Mouse (Mus musculus): ENCODE data around the gene Plekhj1.
"Not testable (repeated sequence)": the region's sequence is repeated elsewhere in the genome, so short reads cannot be mapped to it uniquely, and the experiment has no call there.

The Plekhj1 gene

DNA sequence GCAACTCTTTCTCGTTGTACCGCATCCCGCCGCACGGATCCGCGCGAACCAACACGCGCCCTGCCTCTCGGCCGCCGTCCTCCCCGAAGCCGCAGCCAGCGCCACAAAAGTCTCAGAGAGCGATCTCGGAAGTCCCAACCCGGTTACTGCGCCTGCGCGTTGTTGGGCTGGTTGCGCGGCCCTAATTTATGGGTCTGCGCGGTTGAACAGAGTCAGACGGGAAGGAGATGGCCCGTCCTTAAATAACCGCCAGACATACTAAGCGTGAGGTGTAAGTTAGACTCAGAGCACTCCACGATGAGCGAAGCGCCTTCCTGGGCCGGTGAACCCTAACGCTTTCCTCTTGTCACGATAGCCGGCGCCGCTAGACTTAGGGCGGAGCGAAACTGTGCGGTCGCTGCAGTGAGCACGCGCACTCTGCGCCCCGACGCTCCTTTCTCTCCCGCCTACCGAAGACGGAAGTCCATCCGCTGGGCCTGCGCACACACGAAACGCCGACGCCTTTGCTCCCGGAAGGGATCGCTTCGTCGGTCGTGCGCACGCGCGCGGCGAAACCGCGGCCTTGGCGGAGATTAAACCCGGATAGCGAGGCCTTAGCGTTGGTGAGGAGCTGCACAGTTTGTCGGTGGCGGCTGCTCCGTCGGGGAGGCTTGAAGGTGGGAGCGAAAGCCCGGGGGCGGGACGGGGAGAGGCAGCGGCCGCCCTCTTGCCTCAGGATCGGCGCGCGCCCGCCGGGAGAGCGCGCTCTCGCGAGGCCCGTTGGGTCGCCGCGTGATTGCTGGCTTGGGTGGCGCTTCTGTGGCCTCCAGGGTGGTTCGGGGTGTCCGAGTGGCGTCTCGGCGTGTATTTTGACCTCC, at the start of gene Plekhj1, which contains the start of gene Sf3a2:
Gene Plekhj1 (minus strand): TSS at position 477 of the 857 bp plus-strand sequence.
Gene Sf3a2 (plus strand): TSS at position 49 of the 857 bp plus-strand sequence.
- peak; percentile 97 for DNase-seq (ENCODE audit: low spot score)

DNA sequence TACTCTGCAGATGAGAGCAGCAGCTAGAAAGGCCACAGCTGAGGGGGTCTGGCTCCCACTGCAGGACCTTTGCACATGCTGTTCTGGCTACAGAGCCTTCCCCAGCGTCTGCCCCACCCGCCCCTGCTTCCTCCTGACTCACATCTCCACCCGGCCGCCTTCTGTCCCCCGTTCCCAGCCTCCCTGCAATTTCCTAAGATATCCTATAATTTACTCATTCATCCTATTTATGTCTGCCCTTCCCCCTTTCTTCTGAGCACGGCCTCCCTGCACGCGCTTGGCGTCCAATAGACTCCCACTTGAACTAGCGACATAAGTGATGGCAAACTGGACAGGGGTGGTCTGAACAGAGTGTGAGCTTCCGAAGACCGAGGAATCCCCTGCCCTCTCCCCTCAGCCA, 47.3 kb upstream of the Plekhj1 start:
- DNase-seq (ENCODE audit: low spot score), result no peak

DNA sequence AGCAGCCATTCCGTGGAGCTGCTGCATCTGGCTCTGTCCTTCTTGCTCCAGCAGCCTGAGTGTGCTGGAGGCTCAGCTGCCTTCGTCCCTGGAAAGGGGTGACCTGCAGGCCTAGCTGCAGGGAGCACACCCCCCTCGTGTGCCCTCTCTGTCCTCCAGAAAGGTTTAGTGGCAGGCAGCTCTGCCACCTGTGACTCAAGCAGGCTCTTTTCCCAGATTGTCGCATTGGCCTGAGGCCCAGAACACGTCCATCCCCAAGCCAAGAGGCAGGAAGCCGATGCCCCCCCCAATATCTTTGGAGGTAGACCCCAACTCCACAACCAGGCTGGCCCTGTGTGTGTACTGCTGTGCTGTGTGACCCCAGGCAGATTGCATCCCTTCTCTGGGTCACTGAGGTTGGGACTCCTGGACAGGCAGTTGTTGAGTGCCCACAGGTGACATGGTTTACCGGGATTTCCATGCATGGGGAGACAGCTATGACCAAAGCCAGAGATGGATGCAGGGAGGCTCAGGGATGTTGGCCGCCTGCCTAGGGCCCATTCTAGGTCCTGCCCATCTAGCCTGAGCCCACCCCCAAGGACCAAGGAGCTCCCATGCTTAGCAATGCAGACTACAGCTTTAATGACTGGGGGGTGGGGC, 46.7 kb upstream of the Plekhj1 start:
- no peak for DNase-seq (ENCODE audit: low spot score)

DNA sequence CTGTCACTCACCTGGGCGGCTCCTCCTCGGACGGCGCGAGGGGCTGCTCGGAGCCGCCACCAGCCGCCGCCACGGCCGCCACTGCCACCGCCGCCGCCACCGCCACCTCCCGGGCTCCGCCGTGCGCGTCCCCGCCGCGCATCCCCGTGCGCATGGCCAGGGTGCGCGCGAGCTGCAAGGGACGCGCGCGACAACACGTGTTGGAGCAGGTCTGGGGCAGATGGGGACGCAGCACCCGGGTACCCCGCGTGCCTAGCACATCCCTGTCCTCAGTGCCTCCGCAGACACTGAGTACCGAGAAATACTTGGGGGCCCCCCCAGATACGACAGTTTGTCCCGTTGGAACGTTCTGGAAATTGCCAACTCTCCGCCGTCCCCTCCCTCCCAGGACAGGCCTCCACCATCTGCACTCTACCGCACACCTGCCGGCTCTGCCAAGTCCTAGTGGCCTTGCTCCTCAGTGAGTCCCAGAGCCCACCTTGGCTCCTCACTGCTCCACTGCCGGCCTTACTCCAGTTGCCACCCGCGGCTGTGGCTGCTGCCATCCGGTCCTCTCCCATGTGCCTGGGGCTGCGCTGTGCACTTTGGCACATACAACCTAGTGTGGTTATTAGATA, 45.6 kb upstream of the Plekhj1 start, which contains the start of gene Lingo3:
Gene Lingo3 (minus strand): TSS at position 109 of the 617 bp plus-strand sequence.
- peak; percentile 40 for DNase-seq (ENCODE audit: low spot score)

DNA sequence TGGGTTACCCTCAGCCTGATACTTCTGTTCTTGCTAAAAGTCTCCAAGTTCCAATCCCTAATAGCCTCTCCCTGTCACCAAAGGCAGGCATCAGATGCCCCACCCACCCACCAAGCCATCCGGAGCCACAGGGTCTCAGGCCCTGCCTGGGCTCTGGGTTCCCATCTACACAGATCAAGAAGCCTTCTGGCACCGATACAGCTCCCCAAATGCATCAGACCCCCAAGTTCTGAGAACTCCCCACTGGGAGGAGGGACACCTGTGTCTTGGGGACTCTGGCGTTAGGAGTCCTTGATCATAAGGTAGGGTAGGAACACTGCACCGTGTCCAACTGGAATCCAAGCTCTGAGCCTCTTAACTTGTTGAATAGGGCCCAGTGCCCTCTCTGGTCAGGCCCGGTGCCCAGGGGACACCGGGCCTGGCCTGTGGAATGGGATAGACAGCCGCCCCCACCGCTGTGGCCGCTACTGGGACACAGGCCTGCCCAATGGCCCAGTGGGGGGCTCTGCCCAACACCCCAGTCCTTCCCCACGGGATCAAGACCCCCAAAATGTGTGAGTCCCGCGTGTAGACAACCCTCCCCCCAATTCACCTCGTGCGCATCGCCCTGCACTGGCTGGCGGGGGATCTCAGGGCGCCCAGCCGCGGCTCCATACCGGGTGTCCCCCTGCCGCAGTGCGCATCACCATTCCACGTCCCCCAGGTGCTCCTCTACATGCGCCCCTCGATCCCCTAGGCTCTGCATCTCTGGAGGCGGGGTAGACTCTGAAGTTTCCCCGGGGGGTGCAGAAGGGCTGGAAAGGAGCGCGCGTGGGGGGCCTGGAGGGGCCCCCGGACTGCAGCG, 44.9 kb upstream of the Plekhj1 start:
- no peak for DNase-seq (ENCODE audit: low spot score)

DNA sequence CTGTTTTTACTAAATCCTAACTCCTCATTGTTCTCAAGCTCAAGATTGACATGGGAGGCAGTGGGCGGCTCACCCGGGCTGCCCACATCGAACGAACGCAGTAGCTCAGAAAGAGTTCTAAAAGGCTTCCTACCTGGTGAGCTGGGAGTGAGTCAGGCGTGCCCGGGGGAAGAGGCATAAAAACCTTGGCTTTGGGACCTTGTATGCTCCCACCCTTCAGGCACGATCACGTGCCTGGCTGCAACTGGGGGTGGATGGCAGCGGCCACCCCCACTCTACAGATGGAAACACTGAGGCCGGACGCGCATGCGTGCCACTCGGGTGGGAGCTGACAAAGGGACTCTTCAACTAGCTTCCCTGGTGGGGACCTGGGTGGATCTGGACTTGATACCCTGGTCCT, 43.9 kb upstream of the Plekhj1 start:
- no peak for DNase-seq (ENCODE audit: low spot score)

DNA sequence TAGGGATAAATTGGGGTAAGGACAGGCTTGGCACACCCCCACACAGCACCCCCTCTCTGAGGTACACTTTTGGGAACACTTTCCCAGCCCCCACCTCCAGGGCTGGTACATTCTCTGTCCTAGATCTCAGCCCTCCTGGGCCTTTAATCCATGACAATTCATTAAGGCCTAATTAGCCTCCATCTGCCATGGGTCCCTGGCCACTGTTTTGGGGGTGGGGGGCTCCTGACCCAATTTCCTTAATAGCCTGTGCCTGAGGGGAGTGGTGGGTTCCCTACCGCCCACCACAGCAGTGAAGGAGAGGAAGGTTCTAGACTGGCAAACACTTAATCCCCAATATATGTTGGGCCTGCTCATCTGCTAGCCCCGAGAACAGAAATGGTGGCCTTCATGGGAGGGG, 43.3 kb upstream of the Plekhj1 start:
- DNase-seq (ENCODE audit: low spot score), result no peak

GRCm38 (mm10) chr10:80839848-80840247, 41.4 kb upstream of the Plekhj1 start:
- no peak for DNase-seq (ENCODE audit: low spot score)

GRCm38 (mm10) chr10:80838346-80838912, 40.0 kb upstream of the Plekhj1 start:
- no peak for DNase-seq (ENCODE audit: low spot score)

DNA sequence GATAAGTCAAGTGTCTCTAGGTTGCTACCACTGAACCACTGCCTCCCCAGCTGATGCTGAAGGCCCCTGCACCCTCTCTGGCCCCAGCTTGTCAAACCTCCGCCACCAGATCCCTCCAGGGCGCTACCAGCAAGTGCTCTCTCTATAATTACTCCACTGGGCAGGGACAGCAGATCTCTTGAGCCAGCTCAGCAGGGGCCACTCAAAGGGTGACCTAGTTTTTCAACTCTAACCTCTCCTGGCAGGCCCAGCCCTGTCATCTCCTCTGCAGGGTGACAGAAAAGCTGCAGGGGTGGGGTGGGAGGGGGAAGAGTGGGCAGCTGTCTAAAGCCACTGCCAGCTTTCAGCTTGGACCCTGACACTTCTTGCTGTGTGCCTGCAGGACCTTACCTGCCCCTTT, 39.4 kb upstream of the Plekhj1 start:
- no peak for DNase-seq (ENCODE audit: low spot score)

DNA sequence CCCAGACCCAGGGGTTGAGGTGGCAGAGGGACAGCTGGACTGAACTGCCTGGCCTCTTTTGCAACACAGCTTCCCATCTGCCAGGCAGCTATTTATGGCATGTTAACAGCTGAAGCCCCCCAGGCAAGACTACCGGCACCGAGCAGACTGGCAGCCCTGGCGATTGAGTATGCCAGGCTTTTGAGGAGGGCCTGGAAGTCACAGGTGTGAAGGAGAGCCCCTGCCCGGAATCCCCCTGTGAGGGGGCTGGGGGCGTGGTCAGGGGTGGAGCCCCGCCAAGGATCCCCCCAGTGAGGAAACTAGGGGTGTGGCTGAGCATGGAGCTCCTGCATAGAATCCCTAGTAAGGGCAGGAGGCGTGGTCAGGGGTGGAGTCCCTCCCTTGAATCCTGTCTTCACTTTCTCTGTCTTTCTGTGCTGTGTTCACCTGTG, 38.5 kb upstream of the Plekhj1 start:
- DNase-seq (ENCODE audit: low spot score), result no peak

GRCm38 (mm10) chr10:80835617-80836016, 37.2 kb upstream of the Plekhj1 start:
- no peak for DNase-seq (ENCODE audit: low spot score)

GRCm38 (mm10) chr10:80832818-80833217, 34.4 kb upstream of the Plekhj1 start:
- no peak for DNase-seq (ENCODE audit: low spot score)

GRCm38 (mm10) chr10:80831136-80831535, 32.7 kb upstream of the Plekhj1 start:
- DNase-seq (ENCODE audit: low spot score), result peak; percentile 93

GRCm38 (mm10) chr10:80829359-80830278, 31.2 kb upstream of the Plekhj1 start:
- DNase-seq (ENCODE audit: low spot score), result no peak

- DNase-seq (ENCODE audit: low spot score), result not testable (repeated sequence)
Measured at GRCm38 (mm10) chr10:80828587-80828986, 30.2 kb upstream of the Plekhj1 start.

DNA sequence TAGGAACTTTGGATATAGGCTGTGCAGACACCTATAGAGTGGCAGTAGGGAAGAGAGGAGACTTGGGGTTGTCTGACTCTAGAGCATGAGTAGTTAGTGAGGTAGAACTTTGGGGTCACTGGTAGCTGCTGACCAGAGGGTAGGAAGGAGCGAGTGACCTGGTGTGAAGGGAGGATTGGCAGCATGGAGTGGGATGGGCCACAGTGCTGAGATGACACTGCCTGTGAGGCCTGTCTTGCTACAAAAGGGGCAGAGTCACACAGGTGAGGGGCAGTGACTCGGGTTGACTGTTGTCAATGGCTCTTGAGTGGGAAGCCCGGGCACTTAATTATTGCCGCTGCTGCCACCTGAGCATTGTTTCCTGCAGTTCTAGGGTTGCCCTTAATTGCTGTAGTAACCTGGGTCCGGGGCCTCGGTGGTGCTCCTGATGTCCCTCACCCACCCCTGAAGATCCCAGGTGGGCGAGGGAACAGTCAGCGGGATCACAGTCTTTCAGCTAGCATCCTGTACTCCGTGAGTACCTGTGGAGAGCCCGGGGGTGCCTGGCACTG, 29.5 kb upstream of the Plekhj1 start:
- DNase-seq (ENCODE audit: low spot score), result no peak

GRCm38 (mm10) chr10:80827063-80827869, 28.8 kb upstream of the Plekhj1 start:
- no peak for DNase-seq (ENCODE audit: low spot score)

All from embryo, embryonic 10.5 days (tissue).